Mouse (Mus musculus) ES-E14 (cell line): Measurements from ENCODE around the gene Homer2.

ENCODE experiments used
- CHD2 ChIP-seq: IDR thresholded peaks from 2 replicates; pipeline ENCODE4 v1.6.1; 2014; ENCODE audit warnings: mild to moderate bottlenecking, low read depth, low read length, inconsistent platforms
- ZNF384 ChIP-seq: IDR thresholded peaks from 2 replicates; pipeline ENCODE4 v1.6.1; 2012; ENCODE audit warnings: low read depth, low read length, inconsistent platforms

GRCm38 (mm10) chr7:81570752-81571107 is 136.6 kb downstream of the Homer2 start:
- TF ChIP-seq ZNF384 (no peak), CHD2 (no peak)
